ENCODE assay signal across 16 mouse cellular contexts in the genomic region with DNA sequence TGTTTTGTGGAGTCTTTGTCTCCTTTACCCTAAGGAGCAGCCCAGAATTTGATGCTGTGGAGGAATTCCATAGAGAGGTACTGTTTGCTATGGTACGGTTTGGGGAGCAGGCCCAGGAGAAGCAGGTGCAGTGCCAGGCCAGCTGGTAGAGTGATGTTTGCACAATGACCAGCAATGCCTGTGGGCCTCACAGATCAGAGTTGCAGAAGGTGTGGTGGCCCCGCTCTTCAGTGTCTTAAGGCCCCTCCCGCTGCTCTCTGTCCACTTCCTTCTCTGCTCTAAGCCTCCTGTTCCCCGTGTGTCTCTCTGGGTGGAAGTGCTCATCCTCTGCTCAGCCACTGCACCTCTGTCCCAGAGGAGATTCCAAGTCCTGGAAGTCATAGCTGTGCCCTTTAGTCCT.
DNase-seq lines count a peak whose midpoint lies in the region; ATAC-seq and TF ChIP-seq lines count a peak whose summit lies in the region.
"Had no signal": no experiment of that assay in that cellular context is flagged by ENCODE, and none has a peak within 500 bp of the region (broad histone marks: within the 10 kb centered on the region; RNA-seq: fewer than 3 reads in every experiment).

No protein-coding gene starts in this region.

- no peak overlapping the region for H3K4me3 ChIP-seq in liver, adult 2 months (ENCODE audit: insufficient read depth, low read depth, low read length)
- no peak overlapping the region for H3K4me3 ChIP-seq in liver, postnatal 0 days (ENCODE audit: low read depth, low read length)
- H3K4me3 ChIP-seq: embryonic facial prominence, embryonic 12.5 days had no signal

- H3K4me2 ChIP-seq in liver, postnatal 0 days (ENCODE audit: low read depth, low read length) = no peak overlapping the region
- H3K4me2 ChIP-seq: embryonic facial prominence, embryonic 12.5 days had no signal

- no peak for TF ChIP-seq EP300 in liver, postnatal 0 days (IDR thresholded peaks at IDR 0.05; ENCODE audit: low read depth)

- H3K9me3 ChIP-seq in liver, postnatal 0 days (ENCODE audit: low read length) = no peaks in the 10 kb centered on the region

- no peak for ATAC-seq in liver, postnatal 0 days
- peak; percentile 34 for ATAC-seq in common myeloid progenitor, adult 5-6 weeks (replicated peaks; ENCODE audit: low read depth, poor library complexity, severe bottlenecking)
- ATAC-seq in megakaryocyte progenitor cell, adult 5-6 weeks (replicated peaks; ENCODE audit: poor library complexity) = peak; percentile 46
- ATAC-seq: inflammation-experienced regulatory T-cells, adult 6 months; Patski had no signal

- peaks cover 11% of the 10 kb centered on the region for H3K4me1 ChIP-seq in liver, adult 2 months (ENCODE audit: control insufficient read depth, insufficient read depth, low read length)
- peaks cover 18% of the 10 kb centered on the region for H3K4me1 ChIP-seq in liver, postnatal 0 days (ENCODE audit: insufficient read depth)

- no peak overlapping the region; the same call in 1 of the 2 replicates for H3K27ac ChIP-seq in liver, adult 2 months (replicated peaks; ENCODE audit: insufficient read depth, low read depth, low read length)
- H3K27ac ChIP-seq in liver, postnatal 0 days (ENCODE audit: low read depth) = no peak overlapping the region
- H3K27ac ChIP-seq: embryonic facial prominence, embryonic 12.5 days had no signal

- H3K27me3 ChIP-seq in liver, adult 2 months (ENCODE audit: control insufficient read depth, insufficient read depth, low read length) = no peaks in the 10 kb centered on the region
- H3K27me3 ChIP-seq in liver, postnatal 0 days (ENCODE audit: insufficient read depth, low read length) = no peaks in the 10 kb centered on the region
- H3K27me3 ChIP-seq: embryonic facial prominence, embryonic 12.5 days; Patski had no signal

- peak; percentile 54 for DNase-seq in liver, adult 2 months (ENCODE audit: extremely low read depth, low read depth, low spot score)
- DNase-seq in liver, postnatal 0 days = no peak
- DNase-seq in 416B (ENCODE audit: low read depth) = peak; percentile 45
- DNase-seq in gastrocnemius, postnatal 36 days = no peak
- DNase-seq in kidney, postnatal 14 days = no peak
- DNase-seq in kidney, postnatal 10 days = no peak
- DNase-seq: cerebellum, postnatal 14 days; heart, postnatal 36 days; kidney, postnatal 25 days; layer of hippocampus, postnatal 36 days; lung, postnatal 4 days had no signal

- intact Hi-C loops in gastrocnemius, postnatal 36 days (cut with DNase I) = loop anchor here (5.0 kb wide), 1 partner anchor 56 kb away; no protein-coding TSS in a partner anchor

- TF ChIP-seq POLR2A in liver, adult 2 months (IDR thresholded peaks at IDR 0.05; ENCODE audit: extremely low read depth, insufficient read depth, low read length) = no peak

- no peak overlapping the region for H3K9ac ChIP-seq in liver, adult 2 months (ENCODE audit: low read depth, low read length)
- H3K9ac ChIP-seq in liver, postnatal 0 days (replicated peaks) = no peak overlapping the region
- H3K9ac ChIP-seq: embryonic facial prominence, embryonic 12.5 days had no signal

- 54% methylated on average over 4 of the region's 4 CpGs for WGBS in liver, adult 2 months
- WGBS in liver, postnatal 0 days (ENCODE audit: insufficient replicate concordance) = 46% methylated on average over 4 of the region's 4 CpGs

- peaks cover 5% of the 10 kb centered on the region; the same call in 1 of the 2 replicates for H3K36me3 ChIP-seq in liver, adult 2 months (ENCODE audit: control insufficient read depth, insufficient read depth, low read length)
- H3K36me3 ChIP-seq in liver, postnatal 0 days (replicated peaks; ENCODE audit: insufficient read depth, low read length) = peaks cover 11% of the 10 kb centered on the region; the same call in 1 of the 2 replicates

- peaks cover 21% of the 10 kb centered on the region; the same call in 1 of the 2 replicates for H3K79me2 ChIP-seq in liver, adult 2 months (ENCODE audit: control insufficient read depth, insufficient read depth, low read length)

- TF ChIP-seq CTCF in liver, adult 2 months (IDR thresholded peaks at IDR 0.05; ENCODE audit: low read depth, low read length) = no peak
- no peak for TF ChIP-seq CTCF in liver, postnatal 0 days (IDR thresholded peaks at IDR 0.05; ENCODE audit: low read depth)

Comparison
In these comparisons a context has a peak if more than half of its experiments do, and no peak if none do; other contexts are left out.
1. DNase-seq: peak in liver, adult 2 months (single experiment) and 416B (single experiment); none in liver, postnatal 0 days (single experiment), gastrocnemius, postnatal 36 days (0 of 2), kidney, postnatal 14 days (single experiment) and kidney, postnatal 10 days (single experiment).